Mouse (Mus musculus): Measurements from ENCODE around the gene Mgam.
"Not testable (repeated sequence)": the region's sequence is repeated elsewhere in the genome, so short reads cannot be mapped to it uniquely, and the experiment has no call there.

The Mgam gene

DNA sequence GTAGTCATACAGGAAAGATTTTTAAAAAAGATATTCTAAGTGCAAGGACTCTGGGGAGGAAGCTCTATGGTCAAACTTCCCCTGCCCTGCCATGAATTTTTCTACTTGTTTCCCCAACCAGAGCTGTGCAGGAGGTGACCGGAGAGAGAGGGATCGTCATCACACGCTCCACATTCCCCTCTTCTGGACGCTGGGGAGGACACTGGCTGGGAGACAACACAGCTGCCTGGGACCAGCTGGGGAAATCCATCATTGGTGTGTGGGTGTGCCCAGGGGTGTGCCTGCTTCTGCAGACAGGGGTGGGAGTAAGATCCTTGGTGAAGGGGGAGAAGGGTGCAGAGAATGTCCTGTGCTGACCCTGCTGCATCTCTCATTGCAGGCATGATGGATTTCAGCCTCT, 99.9 kb downstream of the Mgam start:
- DNase-seq (ENCODE audit: low read depth), result not testable (repeated sequence)

DNA sequence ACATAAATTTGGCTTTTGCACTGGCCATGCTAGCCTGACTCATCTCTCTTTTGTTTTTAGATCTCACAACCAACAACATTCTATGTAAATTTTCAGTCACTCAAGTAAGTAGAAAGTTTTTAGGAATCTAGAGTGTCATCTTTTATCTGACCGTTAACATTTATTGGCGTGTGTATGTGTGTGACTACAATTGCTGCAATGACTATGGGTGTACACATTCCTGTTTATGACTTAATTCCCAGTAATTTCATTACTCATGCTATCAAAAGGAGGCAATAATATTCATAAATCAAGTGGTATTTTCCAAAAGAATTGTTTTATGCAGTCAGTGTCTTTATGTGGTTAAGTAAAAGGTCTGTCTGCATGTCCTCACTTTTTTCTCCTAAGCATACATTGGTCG, 110.9 kb downstream of the Mgam start:
- DNase-seq (ENCODE audit: low read depth), result no peak

DNA sequence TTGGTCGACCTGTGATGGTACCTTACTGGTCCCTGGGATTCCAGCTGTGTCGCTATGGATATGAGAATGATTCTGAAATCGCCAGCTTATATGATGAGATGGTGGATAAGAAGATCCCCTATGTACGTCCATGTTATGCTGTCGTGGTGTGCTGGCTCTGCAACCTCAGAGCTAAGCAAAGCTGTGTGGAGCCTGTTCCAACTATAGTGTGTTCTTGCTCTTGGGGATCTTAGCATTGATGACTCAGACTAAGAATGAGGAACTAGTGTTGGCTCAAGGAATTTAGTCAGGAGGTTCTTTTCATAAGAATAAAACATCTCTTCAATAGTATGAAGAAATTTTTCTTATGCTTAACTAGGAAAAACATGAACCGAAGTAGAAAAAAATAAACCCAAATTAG, 120.4 kb downstream of the Mgam start:
- not testable (repeated sequence) for DNase-seq (ENCODE audit: low read depth)

DNA sequence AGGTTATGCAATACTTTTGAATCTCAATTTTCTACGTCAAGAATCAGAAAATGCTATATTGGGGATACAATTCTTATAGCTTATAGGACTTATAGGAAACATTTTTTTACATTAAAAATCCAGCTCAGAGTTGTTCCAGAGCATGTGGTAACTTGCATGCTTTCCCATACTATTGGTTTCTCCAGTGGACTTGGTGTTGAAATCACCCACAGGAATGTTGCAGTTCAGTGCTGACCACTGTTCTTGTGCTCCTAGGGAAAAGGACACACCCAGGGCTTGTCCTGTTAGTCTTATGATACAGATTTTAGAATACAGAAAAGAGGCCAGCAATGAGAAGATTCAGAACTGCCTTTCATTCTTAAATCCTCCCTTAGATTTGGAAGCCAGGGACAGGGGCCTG, 127.3 kb downstream of the Mgam start:
- no peak for DNase-seq (ENCODE audit: low read depth)

DNA sequence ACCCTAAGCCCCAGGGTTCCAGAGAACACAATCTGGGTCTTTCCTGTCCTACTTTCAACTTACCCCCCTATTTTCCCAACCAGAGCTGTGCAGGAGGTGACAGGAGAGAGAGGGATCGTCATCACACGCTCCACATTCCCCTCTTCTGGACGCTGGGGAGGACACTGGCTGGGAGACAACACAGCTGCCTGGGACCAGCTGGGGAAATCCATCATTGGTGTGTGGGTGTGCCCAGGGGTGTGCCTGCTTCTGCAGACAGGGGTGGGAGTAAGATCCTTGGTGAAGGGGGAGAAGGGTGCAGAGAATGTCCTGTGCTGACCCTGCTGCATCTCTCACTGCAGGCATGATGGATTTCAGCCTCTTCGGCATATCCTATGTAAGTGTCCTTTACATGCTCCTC, 128.7 kb downstream of the Mgam start:
- DNase-seq (ENCODE audit: low read depth), result not testable (repeated sequence)

DNA sequence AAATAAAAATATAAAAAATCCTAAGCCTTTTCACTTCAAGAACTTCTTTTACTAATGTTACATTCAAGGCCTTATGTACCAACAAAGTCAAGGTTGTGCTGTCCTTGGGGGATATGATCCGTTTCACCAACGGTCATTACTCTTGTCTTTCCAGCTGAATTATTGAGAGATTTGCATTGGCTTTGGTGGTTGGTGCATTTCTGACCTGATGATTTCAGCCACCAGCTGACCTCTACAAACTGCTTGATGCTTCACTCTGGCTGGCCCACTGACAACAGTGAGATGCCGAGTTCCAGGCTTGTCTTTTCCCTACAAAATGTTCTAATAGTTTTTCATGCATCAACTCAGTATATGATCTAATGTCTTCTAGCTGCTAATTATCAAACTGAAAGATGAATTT, 146.0 kb downstream of the Mgam start:
- no peak for DNase-seq (ENCODE audit: low read depth)

DNA sequence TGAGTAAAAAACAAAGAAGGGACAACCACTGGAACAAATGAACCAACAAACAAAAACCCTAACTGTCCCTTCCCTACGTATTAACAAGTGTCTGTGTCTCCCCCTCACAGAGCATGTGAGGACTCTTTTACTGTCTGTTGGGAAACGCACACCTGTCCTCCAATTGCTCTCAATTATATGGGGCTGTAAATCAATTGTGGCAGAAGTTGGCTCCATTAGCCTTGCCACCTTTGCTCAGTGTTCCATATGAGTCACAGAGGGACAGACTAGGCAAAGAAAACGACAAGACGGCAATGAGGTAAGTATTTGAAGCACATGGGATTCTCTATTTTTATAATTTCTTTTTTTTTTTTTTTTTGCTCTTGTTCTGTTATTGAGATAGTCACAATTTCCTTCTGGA, 149.8 kb downstream of the Mgam start:
- DNase-seq (ENCODE audit: low read depth), result no peak

DNA sequence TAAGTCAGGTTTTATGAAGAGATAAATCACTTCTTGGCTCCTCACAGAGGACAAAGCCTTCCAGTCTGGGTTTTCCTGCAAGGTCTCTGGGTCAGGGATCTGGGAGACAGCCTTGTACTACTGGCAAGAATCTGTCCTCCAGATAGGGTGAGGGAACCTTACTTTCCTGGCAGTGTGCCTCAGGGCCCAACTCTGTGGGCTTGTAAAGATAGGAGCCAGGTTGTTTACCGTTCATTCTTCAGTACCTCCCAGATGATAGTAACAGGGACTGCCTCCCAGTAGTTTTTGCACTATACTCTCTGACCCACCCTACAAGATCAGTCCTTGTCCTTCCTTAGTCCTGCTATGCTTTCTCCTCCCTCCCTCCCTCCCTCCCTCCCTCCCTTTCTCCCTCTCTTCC, 155.0 kb downstream of the Mgam start:
- DNase-seq (ENCODE audit: low read depth), result no peak

DNA sequence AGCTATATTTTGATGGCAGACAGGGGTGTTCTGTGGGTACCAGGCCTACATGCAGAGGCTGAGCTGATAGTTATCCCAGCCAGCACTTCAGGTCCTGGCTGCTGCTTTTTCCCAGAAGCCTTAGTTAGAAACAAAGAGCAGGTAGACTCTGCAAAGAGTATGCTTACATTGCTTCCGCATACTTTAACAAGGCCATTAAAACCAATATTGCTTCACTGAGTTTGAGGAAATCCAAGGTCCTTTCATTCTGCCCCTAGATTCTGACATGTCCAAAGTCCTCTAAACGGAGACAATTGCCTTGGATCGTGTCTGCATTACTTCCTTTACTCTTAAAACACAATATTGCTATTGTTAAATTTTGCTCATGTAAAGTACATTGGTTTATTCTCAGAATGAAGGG, 155.7 kb downstream of the Mgam start:
- no peak for DNase-seq (ENCODE audit: low read depth)

DNA sequence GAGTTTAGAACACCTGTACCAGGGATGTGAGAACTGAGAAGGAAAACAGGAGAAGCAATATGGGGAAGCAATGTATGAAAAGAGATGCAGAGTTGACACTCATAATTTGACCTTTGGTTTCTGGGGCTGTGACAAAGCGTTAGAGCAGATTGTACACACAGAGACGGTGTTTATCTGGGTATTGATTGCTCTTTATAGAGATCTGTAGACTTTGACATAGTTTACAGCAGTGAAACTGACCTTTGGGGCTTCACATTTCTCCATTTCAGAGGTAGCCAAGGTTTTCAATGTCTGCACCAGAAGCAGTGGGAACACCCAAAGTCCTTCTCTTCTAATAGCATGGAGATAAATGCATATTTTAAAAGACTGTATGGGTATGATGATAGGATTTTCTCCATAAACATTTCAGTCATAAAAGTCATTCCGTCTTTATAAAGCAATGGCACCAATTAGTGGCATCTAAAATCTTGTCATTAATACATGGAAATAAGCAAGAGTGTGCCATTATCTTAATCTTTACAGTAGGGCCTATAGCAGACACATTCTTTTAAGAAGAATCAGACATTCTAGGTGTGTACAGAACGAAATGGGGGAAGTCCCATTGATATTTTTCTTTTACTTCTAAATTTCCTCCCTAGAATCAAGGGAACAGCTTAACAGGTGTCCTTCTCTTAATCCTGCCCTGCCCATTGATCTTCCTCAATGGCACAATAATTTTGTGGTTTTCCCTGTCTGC, 166.6 kb downstream of the Mgam start:
- no peak for DNase-seq (ENCODE audit: low read depth)

DNA sequence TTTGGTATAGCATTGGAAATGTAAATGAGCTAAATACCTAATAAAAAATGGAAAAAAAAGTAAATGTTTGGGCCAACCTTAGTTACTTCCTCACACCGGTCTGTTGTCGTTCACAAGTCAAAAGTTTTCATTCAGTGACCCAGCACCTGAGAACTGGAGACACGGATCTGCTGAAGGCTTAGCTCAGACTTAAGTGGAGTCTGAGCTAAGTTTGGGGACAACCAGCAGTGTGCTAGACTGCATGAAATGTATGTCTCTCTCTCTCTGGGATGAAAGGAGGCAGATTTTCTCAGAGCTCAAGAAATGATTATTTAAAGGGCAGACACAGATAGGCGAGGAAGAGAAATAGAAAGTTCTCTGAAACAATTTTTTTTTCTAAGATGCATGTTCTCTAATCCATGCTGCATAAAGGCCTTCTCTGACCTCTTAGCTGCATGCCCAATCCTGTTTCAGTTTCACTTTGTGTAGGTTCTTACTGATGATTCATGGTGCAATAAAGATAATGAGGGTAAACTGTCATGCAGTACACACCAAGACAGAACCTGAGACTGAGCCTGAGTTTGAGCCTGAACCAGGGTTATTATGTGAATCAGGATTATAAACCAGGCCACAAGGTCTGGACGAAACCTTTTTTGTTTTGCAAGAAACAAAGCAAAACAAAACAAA, 189.7 kb downstream of the Mgam start:
- peak; percentile 2 for DNase-seq (ENCODE audit: low read depth)
